Mouse (Mus musculus): ENCODE data around the gene Morn3. TPM values are rescaled to one million over a fixed set of nuclear protein-coding genes. Genes with fewer than 3 reads are reported as not detected.

The Morn3 gene
- polyA plus RNA-seq (2017; shearing (Covaris generic)), result 1 to 10 TPM in 1 of 2 experiments, under 1 TPM in 1; 0.95 to 2.7 TPM

GRCm38 (mm10) chr5:123046916-123047315, at the start of gene Morn3:
TSS of gene Morn3 (minus strand) at chr5:123047016.

GRCm38 (mm10) chr5:123068115-123068514, 21.3 kb upstream of the Morn3 start, which contains the start of gene Tmem120b:
TSS of gene Tmem120b (plus strand) at chr5:123068415.

GRCm38 (mm10) chr5:123014753-123015701, 31.8 kb downstream of the Morn3 start, which contains the start of gene Orai1:
TSS of gene Orai1 (plus strand) at chr5:123015074.

GRCm38 (mm10) chr5:122989551-122990330, 57.1 kb downstream of the Morn3 start, which contains the start of gene Kdm2b:
TSS of gene Kdm2b (minus strand) at chr5:122989823.

Other genes with a start within 250 kb of the Morn3 start
- 100 to 1,000 TPM; 175 to 285 TPM for gene Anapc5, start 225.7 kb downstream of the Morn3 start, polyA plus RNA-seq (2017; shearing (Covaris generic))
- 10 to 100 TPM; 36.3 to 42.1 TPM for gene Rnf34, start 197.0 kb downstream of the Morn3 start, polyA plus RNA-seq (2017; shearing (Covaris generic))
- 10 to 100 TPM; 27.9 to 34.6 TPM for gene Kdm2b, start 57.2 kb downstream of the Morn3 start, polyA plus RNA-seq (2017; shearing (Covaris generic))
- gene Orai1, start 31.9 kb downstream of the Morn3 start, polyA plus RNA-seq (2017; shearing (Covaris generic)), result 100 to 1,000 TPM; 141 to 160 TPM
- 1 to 10 TPM; 5.2 to 7.4 TPM for gene Tmem120b, start 21.4 kb upstream of the Morn3 start, polyA plus RNA-seq (2017; shearing (Covaris generic))
- gene Rhof, start 85.7 kb upstream of the Morn3 start, polyA plus RNA-seq (2017; shearing (Covaris generic)), result 100 to 1,000 TPM; 197 to 225 TPM
- gene Setd1b, start 95.2 kb upstream of the Morn3 start, polyA plus RNA-seq (2017; shearing (Covaris generic)), result 1 to 10 TPM; 8.2 to 9.2 TPM
- 10 to 100 TPM; 47.8 to 56.9 TPM for gene Psmd9, start 122.4 kb upstream of the Morn3 start, polyA plus RNA-seq (2017; shearing (Covaris generic))
- gene Hpd, start 135.7 kb upstream of the Morn3 start, polyA plus RNA-seq (2017; shearing (Covaris generic)), result 1 to 10 TPM in 1 of 2 experiments, not detected in 1; 1.8 TPM
- 1 to 10 TPM; 1.8 to 3.1 TPM for gene Wdr66, start 205.1 kb upstream of the Morn3 start, polyA plus RNA-seq (2017; shearing (Covaris generic))

All from inflammation-experienced regulatory T-cells (primary cell).